Mouse (Mus musculus): ENCODE data around the gene Nr2f1. TPM values are rescaled to one million over a fixed set of nuclear protein-coding genes. Genes with fewer than 3 reads are reported as not detected.
A peak's percentile ranks its signal among the peaks of the same experiment; 100 is the strongest.

Nr2f1 gene
- polyA plus RNA-seq, 1 experiment from 2014 or later = 54.4 TPM

DNA sequence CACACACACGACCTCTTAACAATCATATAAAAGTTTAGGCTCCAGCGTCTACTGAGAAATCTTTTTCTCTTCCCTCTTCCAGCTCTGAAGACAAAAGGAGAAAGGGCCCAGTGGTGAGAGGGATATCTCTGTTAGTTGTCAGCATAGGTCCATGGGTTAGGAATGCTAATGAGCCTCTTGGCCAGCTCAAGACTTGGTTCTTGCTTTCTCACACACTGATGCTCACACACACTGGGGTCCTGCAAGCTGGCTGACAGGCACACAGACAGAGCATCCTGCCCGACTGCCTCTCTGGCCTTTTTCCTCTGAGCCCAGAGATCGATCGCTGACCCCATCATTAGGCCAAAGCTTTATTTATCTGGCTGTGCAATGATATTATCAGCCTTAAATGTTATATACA is 15.6 kb downstream of the Nr2f1 start:
- Histone ChIP-seq H3K4me1 (peaks cover 94% of the 10 kb centered on the region), H3K27ac (replicated peaks) (peak overlapping the region; percentile 84), H3K27me3 (replicated peaks; ENCODE audit: low read depth, poor library complexity, severe bottlenecking) (peaks cover 100% of the 10 kb centered on the region), H3K4me3 (peak overlapping the region; percentile 1; the same call in 1 of the 2 replicates), H3K36me3 (replicated peaks) (peaks cover 22% of the 10 kb centered on the region), H3K9me3 (no peaks in the 10 kb centered on the region)
- peak; percentile 43 for DNase-seq (ENCODE audit: low spot score)
- 10% methylated on average over 5 of the region's 5 CpGs for WGBS

GRCm38 (mm10) chr13:78183004-78183403 is 16.6 kb downstream of the Nr2f1 start:
- no peaks in the 10 kb centered on the region for H3K9me3 ChIP-seq
- DNase-seq (ENCODE audit: low spot score) = no peak
- H3K27me3 ChIP-seq (replicated peaks; ENCODE audit: low read depth, poor library complexity, severe bottlenecking) = peaks cover 100% of the 10 kb centered on the region
- peaks cover 87% of the 10 kb centered on the region for H3K4me1 ChIP-seq
- peak overlapping the region; percentile 60 for H3K4me3 ChIP-seq
- H3K27ac ChIP-seq (replicated peaks) = peak overlapping the region; percentile 84
- WGBS = 4% methylated on average over 5 of the region's 5 CpGs
- peaks cover 13% of the 10 kb centered on the region for H3K36me3 ChIP-seq (replicated peaks)

- peak overlapping the region; percentile 60 for H3K4me3 ChIP-seq
- peaks cover 6% of the 10 kb centered on the region for H3K36me3 ChIP-seq (replicated peaks)
- H3K4me1 ChIP-seq = peaks cover 78% of the 10 kb centered on the region
- H3K9me3 ChIP-seq = no peaks in the 10 kb centered on the region
- H3K27ac ChIP-seq (replicated peaks) = peak overlapping the region; percentile 84
- 2% methylated on average over 14 of the region's 14 CpGs for WGBS
- H3K27me3 ChIP-seq (replicated peaks; ENCODE audit: low read depth, poor library complexity, severe bottlenecking) = peaks cover 100% of the 10 kb centered on the region
- peak; percentile 61 for DNase-seq (ENCODE audit: low spot score)
Measured at GRCm38 (mm10) chr13:78181930-78182558, 17.5 kb downstream of the Nr2f1 start.

GRCm38 (mm10) chr13:78181071-78181929 is 18.3 kb downstream of the Nr2f1 start:
- peak overlapping the region; percentile 60 for H3K4me3 ChIP-seq
- peak overlapping the region; percentile 84 for H3K27ac ChIP-seq (replicated peaks)
- peaks cover 70% of the 10 kb centered on the region for H3K4me1 ChIP-seq
- under 1% methylated on average over 44 of the region's 44 CpGs for WGBS
- H3K27me3 ChIP-seq (replicated peaks; ENCODE audit: low read depth, poor library complexity, severe bottlenecking) = peaks cover 100% of the 10 kb centered on the region
- H3K36me3 ChIP-seq (replicated peaks) = peaks cover 2% of the 10 kb centered on the region; the same call in 1 of the 2 replicates
- peak; percentile 60 for DNase-seq (ENCODE audit: low spot score)
- no peaks in the 10 kb centered on the region for H3K9me3 ChIP-seq

- no peak for DNase-seq (ENCODE audit: low spot score)
- H3K27ac ChIP-seq (replicated peaks) = peak overlapping the region; percentile 90; the same call in 1 of the 2 replicates
- no peaks in the 10 kb centered on the region for H3K9me3 ChIP-seq
- peak overlapping the region; percentile 60 for H3K4me3 ChIP-seq
- peaks cover 100% of the 10 kb centered on the region for H3K27me3 ChIP-seq (replicated peaks; ENCODE audit: low read depth, poor library complexity, severe bottlenecking)
- 38% methylated on average over 3 of the region's 3 CpGs for WGBS
- H3K36me3 ChIP-seq (replicated peaks) = no peaks in the 10 kb centered on the region
- peaks cover 65% of the 10 kb centered on the region for H3K4me1 ChIP-seq
Measured at GRCm38 (mm10) chr13:78180261-78180660, 19.3 kb downstream of the Nr2f1 start.

GRCm38 (mm10) chr13:78179312-78180097 is 20.1 kb downstream of the Nr2f1 start:
- Histone ChIP-seq H3K4me1 (peaks cover 64% of the 10 kb centered on the region), H3K4me3 (peak overlapping the region; percentile 60), H3K36me3 (replicated peaks) (no peaks in the 10 kb centered on the region), H3K9me3 (no peaks in the 10 kb centered on the region), H3K27me3 (replicated peaks; ENCODE audit: low read depth, poor library complexity, severe bottlenecking) (peaks cover 100% of the 10 kb centered on the region), H3K27ac (replicated peaks) (peak overlapping the region; percentile 90)
- DNase-seq (ENCODE audit: low spot score) = peak; percentile 78
- 1% methylated on average over 38 of the region's 38 CpGs for WGBS

GRCm38 (mm10) chr13:78178771-78179170 is 20.8 kb downstream of the Nr2f1 start:
- Histone ChIP-seq H3K27me3 (replicated peaks; ENCODE audit: low read depth, poor library complexity, severe bottlenecking) (peaks cover 100% of the 10 kb centered on the region), H3K36me3 (replicated peaks) (no peaks in the 10 kb centered on the region), H3K9me3 (no peaks in the 10 kb centered on the region), H3K4me1 (peaks cover 56% of the 10 kb centered on the region), H3K27ac (replicated peaks) (peak overlapping the region; percentile 90), H3K4me3 (peak overlapping the region; percentile 60)
- WGBS = 9% methylated on average over 5 of the region's 5 CpGs
- no peak for DNase-seq (ENCODE audit: low spot score)

- no peaks in the 10 kb centered on the region for H3K36me3 ChIP-seq (replicated peaks)
- WGBS = 2% methylated on average over 1 of the region's 1 CpGs
- peaks cover 100% of the 10 kb centered on the region for H3K27me3 ChIP-seq (replicated peaks; ENCODE audit: low read depth, poor library complexity, severe bottlenecking)
- peak overlapping the region; percentile 60 for H3K4me3 ChIP-seq
- no peak for DNase-seq (ENCODE audit: low spot score)
- H3K4me1 ChIP-seq = peaks cover 49% of the 10 kb centered on the region
- H3K27ac ChIP-seq (replicated peaks) = peak overlapping the region; percentile 37; the same call in 1 of the 2 replicates
- H3K9me3 ChIP-seq = no peaks in the 10 kb centered on the region
Measured at GRCm38 (mm10) chr13:78178021-78178420, 21.5 kb downstream of the Nr2f1 start.

GRCm38 (mm10) chr13:78177381-78177950 is 22.1 kb downstream of the Nr2f1 start:
- WGBS = 27% methylated on average over 5 of the region's 5 CpGs
- H3K4me1 ChIP-seq = peaks cover 47% of the 10 kb centered on the region

DNA sequence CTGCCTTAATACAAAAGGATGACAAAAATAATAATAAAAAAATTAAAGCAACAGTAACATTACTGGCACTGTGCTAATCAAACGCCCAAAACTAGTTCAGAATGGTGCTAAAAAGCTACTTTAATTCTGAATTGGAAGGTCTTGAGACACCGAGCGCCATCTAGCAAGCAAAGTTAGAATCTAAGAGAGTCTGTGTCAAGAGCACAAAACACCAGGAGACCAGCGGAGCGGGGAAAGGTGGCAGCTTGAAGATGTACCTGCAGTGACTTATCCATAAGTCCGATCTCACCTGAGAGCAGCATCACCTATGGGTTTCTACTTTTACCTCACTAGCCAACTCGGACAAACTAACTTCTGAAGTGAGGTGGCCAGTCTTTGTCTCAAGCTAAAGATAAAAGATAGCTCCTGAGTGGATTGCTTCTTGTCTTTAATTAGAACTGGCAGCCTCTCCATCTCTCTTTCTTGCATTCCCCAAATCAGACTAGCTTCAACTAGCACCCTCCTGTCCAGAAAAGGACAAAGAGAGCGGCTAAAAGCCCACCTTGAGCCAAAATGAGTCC is 23.7 kb downstream of the Nr2f1 start:
- DNase-seq (ENCODE audit: low spot score) = peak; percentile 39
- Histone ChIP-seq H3K9me3 (no peaks in the 10 kb centered on the region), H3K36me3 (replicated peaks) (no peaks in the 10 kb centered on the region), H3K4me3 (peak overlapping the region; percentile 26; the same call in 1 of the 2 replicates), H3K27ac (replicated peaks) (peak overlapping the region; percentile 21), H3K27me3 (replicated peaks; ENCODE audit: low read depth, poor library complexity, severe bottlenecking) (peaks cover 100% of the 10 kb centered on the region), H3K4me1 (peaks cover 37% of the 10 kb centered on the region)
- 3% methylated on average over 8 of the region's 8 CpGs for WGBS

More at GRCm38 (mm10) chr13:78177381-78177950, 22.1 kb downstream of the Nr2f1 start:
- Histone ChIP-seq H3K27me3 (replicated peaks; ENCODE audit: low read depth, poor library complexity, severe bottlenecking) (peaks cover 100% of the 10 kb centered on the region), H3K4me3 (peak overlapping the region; percentile 60; the same call in 1 of the 2 replicates), H3K36me3 (replicated peaks) (no peaks in the 10 kb centered on the region), H3K9me3 (no peaks in the 10 kb centered on the region), H3K27ac (replicated peaks) (0 out of 2 replicates have a peak overlapping the region, but pooled peaks have one; percentile 37)
- no peak for DNase-seq (ENCODE audit: low spot score)

- Histone ChIP-seq H3K9me3 (no peaks in the 10 kb centered on the region), H3K4me1 (peaks cover 30% of the 10 kb centered on the region), H3K36me3 (replicated peaks) (no peaks in the 10 kb centered on the region), H3K27me3 (replicated peaks; ENCODE audit: low read depth, poor library complexity, severe bottlenecking) (peaks cover 100% of the 10 kb centered on the region), H3K4me3 (no peak overlapping the region), H3K27ac (replicated peaks) (no peak overlapping the region)
- DNase-seq (ENCODE audit: low spot score) = no peak
- WGBS = 8% methylated on average over 1 of the region's 1 CpGs
Measured at GRCm38 (mm10) chr13:78174891-78175290, 24.7 kb downstream of the Nr2f1 start.
